Mouse (Mus musculus): ENCODE data around the gene Myoc.
A peak's percentile ranks its signal among the peaks of the same experiment; 100 is the strongest.

Myoc gene

GRCm38 (mm10) chr1:162658119-162658518, 19.2 kb downstream of the Myoc start, which contains the start of gene Myocos:
TSS of gene Myocos (minus strand) at chr1:162658219.
- no peak for DNase-seq

- no peak for DNase-seq
Measured at GRCm38 (mm10) chr1:162660276-162660860, 21.4 kb downstream of the Myoc start.

GRCm38 (mm10) chr1:162664826-162665475, 26.0 kb downstream of the Myoc start:
- DNase-seq: peak; percentile 83 to 86

GRCm38 (mm10) chr1:162665486-162666174, 26.7 kb downstream of the Myoc start:
- peak; percentile 24 to 55 for DNase-seq

- DNase-seq: no peak
Measured at GRCm38 (mm10) chr1:162693721-162694120, 54.8 kb downstream of the Myoc start.

- no peak for DNase-seq
Measured at GRCm38 (mm10) chr1:162697866-162698265, 58.9 kb downstream of the Myoc start.
